Mouse (Mus musculus) cerebellum, postnatal 10 days (tissue): ENCODE results near the gene Hs6st3.

ENCODE experiments used
- DNase-seq, 2 experiments: peaks; one replicate each; pipeline ENCODE4 v3.0.0; 2021; ENCODE audit warnings: mixed read lengths in 2 of 2

Hs6st3 gene

GRCm38 (mm10) chr14:119815616-119816015 lies 677.5 kb downstream of the Hs6st3 start:
- no peak for DNase-seq

- peak; percentile 52 to 67 for DNase-seq
Measured at GRCm38 (mm10) chr14:119820562-119820961, 682.4 kb downstream of the Hs6st3 start.

GRCm38 (mm10) chr14:119831165-119832011 lies 693.2 kb downstream of the Hs6st3 start:
- peak in 1 of 2 experiments; percentile 16 for DNase-seq

GRCm38 (mm10) chr14:119832012-119832325 lies 693.8 kb downstream of the Hs6st3 start:
- no peak for DNase-seq

- DNase-seq: no peak
Measured at GRCm38 (mm10) chr14:119832940-119833339, 694.8 kb downstream of the Hs6st3 start.

- DNase-seq: no peak
Measured at GRCm38 (mm10) chr14:119834008-119834700, 696.0 kb downstream of the Hs6st3 start.

- DNase-seq: no peak
Measured at GRCm38 (mm10) chr14:119836051-119836450, 697.9 kb downstream of the Hs6st3 start.

GRCm38 (mm10) chr14:119847540-119847939 lies 709.4 kb downstream of the Hs6st3 start:
- DNase-seq: no peak

GRCm38 (mm10) chr14:119848759-119849298 lies 710.7 kb downstream of the Hs6st3 start:
- no peak for DNase-seq

- DNase-seq: no peak
Measured at GRCm38 (mm10) chr14:119849338-119849737, 711.2 kb downstream of the Hs6st3 start.

GRCm38 (mm10) chr14:119852139-119852538 lies 714.0 kb downstream of the Hs6st3 start:
- DNase-seq: peak; percentile 59 to 68

- DNase-seq: peak; percentile 39 to 45
Measured at GRCm38 (mm10) chr14:119857338-119858291, 719.5 kb downstream of the Hs6st3 start.

GRCm38 (mm10) chr14:119873617-119874016 lies 735.5 kb downstream of the Hs6st3 start:
- no peak for DNase-seq

GRCm38 (mm10) chr14:119892922-119893321 lies 754.8 kb downstream of the Hs6st3 start:
- no peak for DNase-seq

- DNase-seq: no peak
Measured at GRCm38 (mm10) chr14:119895097-119895496, 757.0 kb downstream of the Hs6st3 start.

- peak; percentile 59 to 64 for DNase-seq
Measured at GRCm38 (mm10) chr14:119895765-119896465, 757.8 kb downstream of the Hs6st3 start.

GRCm38 (mm10) chr14:119902486-119902885 lies 764.3 kb downstream of the Hs6st3 start:
- no peak for DNase-seq

- no peak for DNase-seq
Measured at GRCm38 (mm10) chr14:119908032-119908675, 770.0 kb downstream of the Hs6st3 start.

GRCm38 (mm10) chr14:119914508-119914907 lies 776.4 kb downstream of the Hs6st3 start:
- no peak for DNase-seq

GRCm38 (mm10) chr14:119918281-119919034 lies 780.3 kb downstream of the Hs6st3 start:
- DNase-seq: no peak

- no peak for DNase-seq
Measured at GRCm38 (mm10) chr14:119919177-119919576, 781.0 kb downstream of the Hs6st3 start.
